Mouse (Mus musculus) left cerebral cortex, adult 11 months (tissue): ENCODE results near the gene Gabbr2.
A peak's percentile ranks its signal among the peaks of the same experiment; 100 is the strongest.
"Not testable (repeated sequence)": the region's sequence is repeated elsewhere in the genome, so short reads cannot be mapped to it uniquely, and the experiment has no call there.

Experiments
- DNase-seq: peaks from one replicate; pipeline ENCODE4 v3.0.0; 2022; ENCODE audit warnings: low spot score

Gene Gabbr2

GRCm38 (mm10) chr4:46650086-46650753 lies 341.5 kb downstream of the Gabbr2 start, which contains the start of gene Tbc1d2:
Tbc1d2 (minus strand) TSS chr4:46650209.
- DNase-seq = peak; percentile 87

- DNase-seq = no peak
These were observed 342.5 kb downstream of the Gabbr2 start for GRCm38 (mm10) chr4:46649161-46649560.

DNA sequence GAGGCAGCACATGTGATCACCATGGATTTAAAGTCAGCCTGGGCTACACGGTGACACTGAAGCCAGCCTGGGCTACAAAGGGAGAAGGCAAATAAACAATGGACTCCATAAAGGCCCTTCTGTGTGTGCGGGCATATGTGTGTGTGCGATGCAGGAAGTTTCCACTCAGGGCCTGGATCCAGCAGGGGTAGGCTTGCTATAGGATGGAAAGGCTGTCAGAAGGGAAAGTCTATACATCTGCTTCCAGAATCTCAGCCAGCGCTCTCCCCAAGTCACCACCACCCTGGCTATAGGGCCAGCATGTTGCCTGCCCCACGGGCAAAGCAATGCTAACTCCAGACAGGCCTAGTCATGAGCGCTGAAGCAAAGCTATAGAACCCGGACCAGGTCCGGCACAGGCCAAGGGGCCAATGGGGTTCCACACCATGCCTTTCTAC lies 348.0 kb downstream of the Gabbr2 start:
- no peak for DNase-seq

- DNase-seq = no peak
These were observed 348.6 kb downstream of the Gabbr2 start for GRCm38 (mm10) chr4:46642924-46643675.

DNA sequence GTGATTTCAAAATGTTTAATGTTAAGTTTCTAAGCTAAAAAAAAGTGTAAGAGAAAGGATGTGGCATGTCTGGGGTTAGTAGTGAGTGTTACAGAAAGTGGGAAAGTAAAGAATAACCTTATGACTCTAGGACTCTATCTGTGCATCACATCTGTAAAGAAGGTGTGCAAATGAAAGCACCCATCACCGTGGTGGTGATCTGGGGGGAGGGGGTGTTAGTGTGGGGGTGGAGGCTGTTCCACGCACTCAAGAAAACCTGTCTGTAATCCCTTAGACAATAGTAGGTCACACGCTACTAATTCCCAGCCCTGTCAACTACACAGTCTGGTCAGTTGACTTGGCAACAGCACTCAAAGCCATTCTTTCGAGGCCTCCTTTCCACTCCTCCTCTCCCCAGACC lies 350.4 kb downstream of the Gabbr2 start:
- DNase-seq = no peak

- DNase-seq = no peak
These were observed 351.8 kb downstream of the Gabbr2 start for GRCm38 (mm10) chr4:46639866-46640265.

DNA sequence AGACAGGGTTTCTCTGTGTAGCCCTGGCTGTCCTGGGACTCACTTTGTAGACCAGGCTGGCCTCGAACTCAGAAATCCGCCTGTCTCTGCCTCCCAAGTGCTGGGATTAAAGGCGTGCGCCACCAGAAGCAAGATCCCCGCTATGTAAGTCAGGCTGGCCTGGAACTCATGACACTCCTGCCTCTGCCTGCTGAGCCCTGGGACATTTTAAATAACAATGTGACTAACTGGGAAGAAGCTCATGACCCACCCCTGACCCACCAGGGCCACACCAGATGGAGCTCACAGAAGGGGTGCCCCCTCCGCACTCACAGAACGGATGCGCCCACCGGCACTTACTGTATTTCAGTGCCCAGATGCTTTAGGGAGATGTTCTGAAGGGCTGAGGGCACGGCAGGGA lies 354.4 kb downstream of the Gabbr2 start:
- DNase-seq = not testable (repeated sequence)

GRCm38 (mm10) chr4:46635702-46636430 lies 355.8 kb downstream of the Gabbr2 start:
- DNase-seq = no peak

DNA sequence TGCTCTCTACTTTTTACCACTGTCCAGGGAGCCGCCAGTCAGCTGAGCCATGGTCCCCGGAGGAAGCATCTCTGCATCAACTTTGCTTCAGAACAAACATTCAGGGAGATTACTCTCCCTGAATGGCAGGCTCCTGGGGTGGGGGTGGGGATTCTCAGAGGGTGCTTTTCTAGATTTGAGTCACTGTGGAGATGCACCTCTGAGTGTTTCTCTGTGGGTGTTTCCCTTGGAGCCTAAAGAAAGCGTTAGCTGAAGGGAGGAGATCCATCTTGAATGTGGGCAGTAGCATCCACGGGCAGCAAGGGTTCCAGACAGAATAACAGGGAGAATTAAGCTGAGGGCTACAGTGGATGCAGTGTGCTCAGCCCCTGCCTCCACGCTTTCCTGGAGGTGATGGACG lies 356.8 kb downstream of the Gabbr2 start:
- no peak for DNase-seq

- DNase-seq = not testable (repeated sequence)
These were observed 358.1 kb downstream of the Gabbr2 start for GRCm38 (mm10) chr4:46633565-46633964.

DNA sequence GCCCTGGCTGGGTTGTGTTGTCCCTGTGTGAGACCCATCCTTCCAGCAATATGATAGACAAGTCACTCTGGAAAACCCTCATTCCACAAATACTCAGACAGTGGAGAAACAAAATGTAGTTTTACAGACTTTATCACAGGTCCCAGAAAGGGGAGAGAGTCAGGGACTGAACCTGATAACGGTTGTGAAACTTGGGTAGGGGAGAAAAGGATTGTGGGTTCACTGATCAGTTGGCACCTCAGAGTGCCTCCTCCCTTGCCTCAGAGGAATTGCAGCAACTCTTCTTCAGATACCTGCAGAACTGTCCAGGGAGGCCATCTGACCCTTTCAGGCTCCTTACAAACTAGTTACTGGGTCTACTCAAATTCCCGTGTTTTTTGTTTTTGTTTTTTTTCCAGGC lies 359.2 kb downstream of the Gabbr2 start:
- DNase-seq = no peak

DNA sequence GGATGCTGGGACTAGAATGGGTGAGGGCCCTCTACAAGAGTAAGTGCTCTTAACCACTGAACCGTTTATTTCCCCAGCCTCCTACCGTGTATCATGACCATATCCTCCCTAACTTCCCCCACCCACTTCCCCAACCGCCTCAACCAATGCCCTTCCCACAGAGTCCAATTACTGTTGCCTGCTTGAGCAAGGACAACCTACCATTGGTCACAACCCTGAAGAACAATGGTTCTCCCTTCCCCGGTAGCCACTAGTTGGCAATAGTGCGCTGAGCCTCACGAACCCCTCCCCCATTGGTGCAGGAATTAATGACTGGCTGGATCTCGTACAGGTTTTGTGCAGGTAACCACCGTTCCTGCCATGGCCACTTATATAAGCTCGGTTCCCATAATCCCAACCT lies 361.3 kb downstream of the Gabbr2 start:
- no peak for DNase-seq

GRCm38 (mm10) chr4:46628873-46629272 lies 362.8 kb downstream of the Gabbr2 start:
- no peak for DNase-seq

- no peak for DNase-seq
These were observed 363.6 kb downstream of the Gabbr2 start for GRCm38 (mm10) chr4:46628081-46628480.

GRCm38 (mm10) chr4:46625101-46625500 lies 366.6 kb downstream of the Gabbr2 start:
- DNase-seq = no peak

DNA sequence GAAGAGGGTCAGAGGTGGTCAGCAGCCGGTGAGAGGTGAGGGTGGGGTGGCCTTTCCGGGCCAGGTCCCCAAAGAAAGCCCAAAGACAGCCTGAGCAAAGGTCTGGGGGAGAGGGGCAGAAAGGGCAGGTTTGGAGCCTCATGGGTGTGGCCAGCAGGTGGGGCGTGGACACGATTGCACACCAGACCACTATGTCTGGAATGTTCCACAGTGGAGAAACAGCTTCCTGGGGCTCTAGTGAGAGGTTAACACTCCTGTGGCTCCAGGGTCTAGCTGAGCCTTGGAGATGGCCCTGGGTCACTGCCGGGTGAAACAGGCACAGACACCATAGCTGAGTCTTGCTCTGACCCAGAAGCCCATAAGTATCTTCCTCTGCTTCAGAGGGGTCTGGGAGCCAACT lies 368.7 kb downstream of the Gabbr2 start:
- DNase-seq = no peak

GRCm38 (mm10) chr4:46620946-46621345 lies 370.7 kb downstream of the Gabbr2 start:
- DNase-seq = no peak

DNA sequence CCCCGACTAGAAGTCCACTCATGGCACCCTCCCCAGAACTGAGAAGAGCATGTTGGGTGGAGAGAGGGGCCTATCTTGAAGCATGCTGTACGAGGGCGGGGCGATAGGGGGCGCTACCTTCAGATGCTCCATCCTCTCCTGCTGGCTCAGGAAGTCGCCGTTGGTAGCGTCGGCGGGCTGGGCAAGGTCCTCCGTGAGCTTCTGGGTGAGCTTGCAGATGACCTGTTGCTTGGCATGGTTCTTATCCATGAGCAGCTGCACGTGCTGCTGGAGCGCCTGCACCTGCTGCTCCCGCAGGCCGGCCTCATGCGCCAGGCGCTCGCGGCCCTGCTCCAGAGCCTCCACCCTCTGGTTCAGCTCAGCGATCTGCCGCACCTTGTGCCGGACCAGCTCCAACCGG lies 371.3 kb downstream of the Gabbr2 start:
- no peak for DNase-seq

DNA sequence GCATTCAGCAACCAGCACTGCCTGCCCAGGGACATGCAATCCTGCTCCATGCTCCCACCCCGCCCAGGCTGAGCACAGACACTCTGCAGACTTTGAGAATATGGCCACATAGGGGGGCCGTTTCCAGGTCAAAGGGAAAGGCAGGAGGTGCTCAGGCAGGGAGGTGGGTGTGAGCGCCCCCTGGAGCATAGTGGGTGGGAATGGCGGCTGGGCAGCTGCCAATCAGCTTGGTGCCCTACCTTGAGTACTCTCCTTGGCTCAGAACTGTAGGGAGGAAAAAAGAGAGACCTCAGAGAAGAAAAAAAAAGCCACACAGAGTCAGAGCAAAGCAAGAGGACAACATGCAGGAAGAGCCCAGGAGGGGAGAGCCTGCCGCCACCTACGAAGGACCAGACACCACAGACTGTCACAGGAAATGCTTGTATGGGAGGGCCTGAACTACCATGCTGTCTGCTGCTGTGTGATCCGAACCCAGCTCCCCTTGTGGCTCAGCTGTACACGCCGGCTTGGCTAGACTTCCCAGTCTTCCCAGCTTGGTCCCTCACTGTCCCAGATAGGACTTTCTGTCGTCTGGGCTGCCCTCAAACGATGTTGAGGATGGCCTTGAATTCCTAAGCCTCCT lies 373.4 kb downstream of the Gabbr2 start:
- DNase-seq = no peak

DNA sequence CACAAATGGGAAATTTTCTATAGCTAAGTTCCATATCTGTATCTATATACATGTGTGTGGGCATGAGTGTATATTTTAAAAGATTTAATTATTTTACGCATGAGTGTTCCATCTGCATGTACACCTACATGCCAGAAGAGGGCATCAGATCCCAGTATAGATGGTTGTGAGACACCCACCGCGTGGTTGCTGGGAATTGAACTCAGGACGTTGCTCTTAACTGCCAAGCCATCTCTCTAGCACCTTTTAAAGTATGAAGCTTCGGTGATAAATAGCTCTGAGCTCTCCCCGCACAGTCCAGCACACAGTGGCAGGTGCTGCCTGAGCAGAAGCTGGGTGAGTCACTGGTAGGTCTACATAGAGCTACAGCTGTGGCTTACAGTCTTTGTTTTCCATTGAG lies 374.3 kb downstream of the Gabbr2 start:
- DNase-seq = no peak

DNA sequence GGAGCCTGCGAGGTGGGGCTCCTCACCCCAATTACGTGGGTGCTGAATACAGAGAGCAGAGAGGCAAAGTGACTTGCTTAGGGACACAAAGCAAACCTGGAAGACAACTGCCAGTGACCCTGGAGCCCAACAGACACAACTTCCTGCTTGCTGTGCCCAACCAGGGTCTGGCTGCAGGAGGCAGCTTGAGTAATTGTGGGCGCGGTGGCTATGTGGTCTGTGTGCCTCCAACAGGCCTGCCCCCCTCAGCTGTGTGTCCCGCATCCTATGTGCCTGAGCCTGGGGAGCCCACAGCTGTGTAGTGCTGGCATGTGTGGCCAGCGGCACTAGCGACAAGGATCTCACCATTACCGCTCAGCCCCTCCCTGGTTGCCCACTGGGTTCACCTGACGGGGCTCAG lies 377.0 kb downstream of the Gabbr2 start:
- no peak for DNase-seq

DNA sequence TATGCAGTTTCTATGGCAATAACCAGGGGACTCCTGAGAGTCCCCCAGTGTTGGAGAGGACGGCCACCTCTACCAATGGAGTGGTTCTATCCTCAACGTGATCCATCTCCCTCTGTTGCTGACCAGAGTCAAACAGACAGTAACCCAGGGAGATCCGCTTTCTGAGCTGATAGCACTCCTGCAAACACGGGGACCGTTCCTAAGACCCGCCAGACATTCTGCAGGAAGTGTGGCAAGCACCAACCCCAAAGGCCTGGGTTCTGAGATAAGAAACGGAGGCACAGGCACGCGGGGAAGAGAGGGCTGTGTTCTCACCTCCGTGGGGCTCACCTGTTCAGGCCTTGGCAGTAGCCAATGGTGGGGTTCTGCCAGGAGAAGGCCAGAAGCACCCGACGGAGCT lies 378.1 kb downstream of the Gabbr2 start:
- DNase-seq = no peak
